Mouse (Mus musculus) hindbrain, embryonic 14.5 days (tissue): ENCODE results near the gene Tacc3. TPM values are rescaled to one million over a fixed set of nuclear protein-coding genes. Genes with fewer than 3 reads are reported as not detected.

Source experiments
- ATAC-seq: fragments of 200-750 bp; cut with Nextera tagmentation; 2 replicates; pipeline ENCODE4 v1.8.0; 2017; ENCODE audit warnings: moderate number of reproducible peaks, mild to moderate bottlenecking, moderate TSS enrichment, moderate library complexity; ENCODE audit not compliant: low FRiP score
- DNase-seq: peaks from one replicate; pipeline ENCODE4 v3.0.0-alpha.2; 2015; ENCODE audit warnings: low spot score
- H3K27ac ChIP-seq: fragments of 300-500 bp; sonication (generic); 2 replicates; pipeline ENCODE4 v1.5.1; 2014; ENCODE audit warnings: mild to moderate bottlenecking, moderate library complexity
- H3K27me3 ChIP-seq: fragments of 300-500 bp; sonication (generic); 2 replicates; pipeline ENCODE4 v1.6.1; 2014; ENCODE audit warnings: mild to moderate bottlenecking, low read length, mixed read lengths; ENCODE audit not compliant: control insufficient read depth, insufficient read depth
- H3K36me3 ChIP-seq: fragments of 300-500 bp; sonication (generic); replicated peaks from 2 replicates; pipeline ENCODE4 v1.6.1; 2014; ENCODE audit not compliant: control insufficient read depth, insufficient read depth
- H3K4me1 ChIP-seq: fragments of 300-500 bp; sonication (generic); replicated peaks from 2 replicates; pipeline ENCODE4 v1.6.1; 2014; ENCODE audit warnings: antibody characterized with exemption, low read length, mixed read lengths; ENCODE audit not compliant: control insufficient read depth, insufficient read depth
- H3K4me2 ChIP-seq: fragments of 300-500 bp; sonication (generic); replicated peaks from 2 replicates; pipeline ENCODE4 v1.6.1; 2014; ENCODE audit warnings: mild to moderate bottlenecking, moderate library complexity
- H3K4me3 ChIP-seq: fragments of 300-500 bp; sonication (generic); replicated peaks from 2 replicates; pipeline ENCODE4 v1.5.1; 2014; ENCODE audit warnings: mild to moderate bottlenecking, low read length
- H3K9ac ChIP-seq: fragments of 300-500 bp; sonication (generic); 2 replicates; pipeline ENCODE4 v1.6.1; 2014
- H3K9me3 ChIP-seq: fragments of 300-500 bp; sonication (generic); 2 replicates; pipeline ENCODE4 v1.6.1; 2016; ENCODE audit warnings: low read length; ENCODE audit not compliant: control insufficient read depth
- WGBS: fragments of 180-500 bp; shearing (Covaris S2); extraction: QIAGEN DNeasy Blood & Tissue Kit; methylation state at CpG from one replicate; pipeline ENCODE4 v1.1.7; 2014; 5-methylcytosine and 5-hydroxymethylcytosine counted together
- polyA plus RNA-seq: library from polyadenylated mRNA; unstranded; fragments of >200 nt; fragmentation: Nextera tagmentation; extraction: Ambion mirVana; gene quantifications from 2 replicates; pipeline ENCODE4 v1.2.1, GENCODE M21; 2014

Tacc3 gene
- polyA plus RNA-seq, 1 experiment from 2014 or later: 32.3 TPM

- ATAC-seq: peak; percentile 21
- peak overlapping the region; percentile 98 for H3K4me2 ChIP-seq
- peaks cover 22% of the 10 kb centered on the region for H3K27me3 ChIP-seq
- no peak for DNase-seq
- H3K4me1 ChIP-seq: peaks cover 22% of the 10 kb centered on the region
- H3K9me3 ChIP-seq: no peaks in the 10 kb centered on the region
- WGBS: under 1% methylated on average over 52 of the region's 61 CpGs
- peak overlapping the region; percentile 79 for H3K9ac ChIP-seq
- H3K27ac ChIP-seq: peak overlapping the region; percentile 79
- no peaks in the 10 kb centered on the region for H3K36me3 ChIP-seq
- H3K4me3 ChIP-seq: peak overlapping the region; percentile 63
Observed at GRCm38 (mm10) chr5:33723019-33723640, 65.2 kb downstream of the Tacc3 start.

- DNase-seq (no peak), ATAC-seq (peak; percentile 45)
- Histone ChIP-seq H3K4me1 (peaks cover 22% of the 10 kb centered on the region), H3K27me3 (peaks cover 22% of the 10 kb centered on the region), H3K4me2 (peak overlapping the region; percentile 98), H3K9ac (peak overlapping the region; percentile 79), H3K36me3 (no peaks in the 10 kb centered on the region), H3K4me3 (peak overlapping the region; percentile 63), H3K27ac (peak overlapping the region; percentile 11; the same call in 1 of the 2 replicates), H3K9me3 (no peaks in the 10 kb centered on the region)
- WGBS: 3% methylated on average over 36 of the region's 36 CpGs
Observed at GRCm38 (mm10) chr5:33723641-33724465, 65.9 kb downstream of the Tacc3 start.

GRCm38 (mm10) chr5:33726081-33726647, 68.2 kb downstream of the Tacc3 start:
- peaks cover 21% of the 10 kb centered on the region for H3K4me1 ChIP-seq

GRCm38 (mm10) chr5:33726891-33727290, 69.0 kb downstream of the Tacc3 start:
- Histone ChIP-seq H3K4me2 (peak overlapping the region; percentile 98), H3K4me3 (no peak overlapping the region), H3K9me3 (no peaks in the 10 kb centered on the region), H3K27ac (no peak overlapping the region), H3K9ac (no peak overlapping the region), H3K27me3 (peaks cover 10% of the 10 kb centered on the region), H3K36me3 (peaks cover 16% of the 10 kb centered on the region), H3K4me1 (peaks cover 15% of the 10 kb centered on the region)
- ATAC-seq (no peak), DNase-seq (no peak)
- 80% methylated on average over 1 of the region's 1 CpGs for WGBS

More at GRCm38 (mm10) chr5:33726081-33726647, 68.2 kb downstream of the Tacc3 start:
- peak overlapping the region; percentile 63 for H3K4me3 ChIP-seq
- peak overlapping the region; percentile 98 for H3K4me2 ChIP-seq
- H3K36me3 ChIP-seq: peaks cover 8% of the 10 kb centered on the region
- WGBS: 70% methylated on average over 7 of the region's 7 CpGs
- H3K27ac ChIP-seq: 0 out of 2 replicates have a peak overlapping the region, but pooled peaks have one; percentile 14
- DNase-seq (no peak), ATAC-seq (no peak)
- no peak overlapping the region for H3K9ac ChIP-seq
- H3K9me3 ChIP-seq: no peaks in the 10 kb centered on the region
- peaks cover 18% of the 10 kb centered on the region for H3K27me3 ChIP-seq

Other genes starting within 250 kb of the Tacc3 start
- gene Nkx1-1, start 224.2 kb upstream of the Tacc3 start, polyA plus RNA-seq: 0.80 and 0.96 TPM in 2 replicates
- 26.8 and 30.2 TPM in 2 replicates for gene Fam53a, start 28.5 kb upstream of the Tacc3 start, polyA plus RNA-seq
- gene Gm9903, start 28.2 kb upstream of the Tacc3 start, polyA plus RNA-seq: 0.64 and 0.77 TPM in 2 replicates
- gene Slbp, start 5.6 kb upstream of the Tacc3 start, polyA plus RNA-seq: 115 and 125 TPM in 2 replicates
- gene Tmem129, start 288 bp downstream of the Tacc3 start, polyA plus RNA-seq: 27.5 and 28.8 TPM in 2 replicates
- gene Fgfr3, start 63.5 kb downstream of the Tacc3 start, polyA plus RNA-seq: 46.5 and 47.2 TPM in 2 replicates
- 73.3 and 79.1 TPM in 2 replicates for gene Letm1, start 124.7 kb downstream of the Tacc3 start, polyA plus RNA-seq
- 102 and 106 TPM in 2 replicates for gene Nsd2, start 162.6 kb downstream of the Tacc3 start, polyA plus RNA-seq